Mouse (Mus musculus) testis, adult 2 months (tissue): ENCODE results near the gene Chrm5.

Experiments used
- CTCF ChIP-seq: fragments of 200-500 bp; IDR thresholded peaks from 2 replicates; pipeline ENCODE4 v1.5.1; 2012; ENCODE audit warnings: low read depth, mild to moderate bottlenecking, inconsistent platforms, low read length, moderate library complexity; ENCODE audit not compliant: control insufficient read depth, insufficient read depth, insufficient replicate concordance
- POLR2A ChIP-seq: fragments of 200-500 bp; IDR thresholded peaks from 2 replicates; pipeline ENCODE4 v1.6.1; 2012; ENCODE audit warnings: low read depth, mild to moderate bottlenecking, inconsistent platforms, low read length, moderate library complexity; ENCODE audit not compliant: control insufficient read depth

DNA sequence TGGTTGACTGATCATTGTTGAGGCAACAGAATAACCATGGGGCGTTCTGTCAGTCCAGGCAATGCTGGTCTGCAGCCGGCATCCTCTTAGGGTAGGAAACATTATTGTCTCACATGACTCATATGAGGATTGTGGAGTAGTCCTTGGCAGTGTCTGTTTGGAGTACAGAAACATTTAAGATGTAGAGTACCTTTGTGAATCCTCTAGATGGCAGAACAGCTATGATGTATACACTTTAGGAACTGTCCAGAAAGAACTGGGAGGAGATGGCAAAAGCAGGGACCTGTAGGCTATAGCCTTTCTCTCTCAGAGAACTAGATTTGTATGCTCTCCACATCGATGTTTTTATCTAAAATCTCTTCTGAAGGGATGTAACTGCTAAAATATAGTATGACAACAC is 46.4 kb upstream of the Chrm5 start:
- no peak for TF ChIP-seq CTCF
- no peak for TF ChIP-seq POLR2A
